Mouse (Mus musculus): ENCODE measurements around the gene Gm3411. TPM values are rescaled to one million over a fixed set of nuclear protein-coding genes. Genes with fewer than 3 reads are reported as not detected.
"Not testable (repeated sequence)": the region's sequence is repeated elsewhere in the genome, so short reads cannot be mapped to it uniquely, and the experiment has no call there.

Gm3411 gene
- total RNA-seq (2021), result 1 to 10 TPM; 1.9 to 2.8 TPM

DNA sequence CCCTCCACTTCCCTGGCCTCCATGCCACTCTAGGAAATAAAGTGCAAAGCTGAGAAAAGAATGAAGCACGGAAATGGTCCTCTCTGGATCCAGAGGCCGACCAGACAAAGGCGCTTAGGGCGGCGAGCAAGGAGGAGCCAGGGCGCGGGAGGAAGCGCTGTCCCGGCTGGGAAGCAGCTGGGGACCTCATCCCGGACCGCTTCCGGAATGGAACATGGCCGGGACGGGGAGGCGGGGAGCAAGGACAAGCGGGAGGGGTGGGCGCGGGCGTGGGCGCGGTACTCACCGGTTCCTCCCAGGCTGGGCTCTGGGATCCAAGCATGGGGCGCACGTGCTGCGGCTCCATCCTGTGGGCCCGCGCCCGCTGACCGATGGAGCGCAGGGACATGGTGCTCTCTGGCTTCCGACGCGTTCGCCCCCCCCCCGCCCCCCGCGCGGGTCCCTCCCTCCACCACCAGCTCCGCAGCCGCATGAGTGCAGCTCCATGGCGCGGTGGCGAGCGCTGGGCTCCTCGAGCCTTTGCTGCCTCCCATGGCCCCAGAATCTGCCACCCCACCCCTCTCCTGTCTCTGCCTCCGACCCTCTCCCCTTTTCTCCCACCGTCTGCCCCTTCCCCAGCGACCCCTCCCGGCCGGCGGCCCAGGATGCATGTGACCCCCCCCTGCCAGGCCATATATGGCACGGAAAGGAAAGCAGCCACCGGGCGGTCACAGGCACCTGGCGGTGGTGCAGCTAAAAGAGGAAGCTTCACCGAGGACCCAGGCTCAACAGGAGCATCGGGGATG, at the start of gene Gm3411:
Gm3411 (minus strand) TSS at position 320 of the 785 bp plus-strand sequence.
- DNase-seq (ENCODE audit: extremely low spot score in 1 of 2, low spot score in 1 of 2), result peak; percentile 27 to 33

DNA sequence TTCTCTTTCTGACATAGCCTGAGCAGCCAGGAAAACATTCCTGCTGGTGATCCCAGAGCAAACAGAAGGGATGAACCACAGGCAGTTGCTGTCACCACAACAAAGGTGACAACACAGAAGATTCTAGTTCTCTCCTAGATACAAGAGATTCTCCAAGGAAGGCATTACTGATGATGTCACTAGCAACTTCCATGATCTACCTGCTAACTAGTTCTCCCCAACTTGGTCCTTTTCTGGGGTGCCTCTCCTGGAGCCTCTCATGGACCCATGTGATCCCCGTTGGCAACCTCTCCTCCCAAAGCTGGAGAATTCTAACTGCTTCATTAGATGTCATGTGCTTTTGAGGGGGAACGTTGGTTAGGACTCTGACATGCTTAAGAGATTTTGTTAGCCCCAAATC, 17.7 kb upstream of the Gm3411 start, which contains the start of gene Gm21103:
Gm21103 (minus strand) TSS at position 101 of the 400 bp plus-strand sequence.
- not testable (repeated sequence) for DNase-seq (ENCODE audit: extremely low spot score in 1 of 2, low spot score in 1 of 2)

DNA sequence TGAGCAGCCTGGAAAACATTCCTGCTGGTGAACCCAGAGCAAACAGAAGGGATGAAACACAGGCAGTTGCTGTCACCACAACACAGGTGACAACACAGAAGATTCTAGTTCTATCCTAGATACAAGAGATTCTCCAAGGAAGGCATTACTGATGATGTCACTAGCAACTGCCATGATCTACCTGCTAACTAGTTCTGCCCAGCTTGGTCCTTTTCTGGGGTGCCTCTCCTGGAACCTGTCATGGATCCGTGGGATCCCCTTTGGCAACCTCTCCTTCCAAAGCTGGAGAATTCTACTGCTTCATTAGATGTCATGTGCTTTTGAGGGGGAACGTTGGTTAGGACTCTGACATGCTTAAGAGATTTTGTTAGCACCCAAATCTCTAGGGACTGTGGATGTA, 67.9 kb downstream of the Gm3411 start, which contains the start of gene Gm21560:
Gm21560 (minus strand) TSS at position 101 of the 400 bp plus-strand sequence.
- not testable (repeated sequence) for DNase-seq (ENCODE audit: extremely low spot score in 1 of 2, low spot score in 1 of 2)

Other genes with a start within 250 kb of the Gm3411 start
- not detected for gene Gm6337, start 229.0 kb downstream of the Gm3411 start, total RNA-seq (2021)
- under 1 TPM; 0.34 to 0.42 TPM for gene Gm8206, start 193.3 kb downstream of the Gm3411 start, total RNA-seq (2021)
- 1 to 10 TPM in 1 of 2 experiments, under 1 TPM in 1; 0.66 to 1.5 TPM for gene Gm3468, start 178.6 kb downstream of the Gm3411 start, total RNA-seq (2021)
- not detected for gene Gm3476, start 161.4 kb downstream of the Gm3411 start, total RNA-seq (2021)
- 1 to 10 TPM; 1.0 to 1.2 TPM for gene Gm21560, start 68.0 kb downstream of the Gm3411 start, total RNA-seq (2021)
- not detected for gene Gm21103, start 17.6 kb upstream of the Gm3411 start, total RNA-seq (2021)
- gene Gm3618, start 56.4 kb upstream of the Gm3411 start, total RNA-seq (2021), result not detected
- not detected for gene Gm16440, start 103.1 kb upstream of the Gm3411 start, total RNA-seq (2021)
- 1 to 10 TPM in 1 of 2 experiments, under 1 TPM in 1; 0.61 to 1.5 TPM for gene Gm3591, start 125.2 kb upstream of the Gm3411 start, total RNA-seq (2021)
- not detected for gene Gm3594, start 157.4 kb upstream of the Gm3411 start, total RNA-seq (2021)

All from layer of hippocampus, postnatal 25 days (tissue).